Mouse (Mus musculus) bone marrow, adult 2 months (tissue): ENCODE measurements at regions not wholly inside any gene's neighbourhood (a gene's known extent, or its start where the extent isn't known, plus 50 kb on each side); places are given as distances from the start of the nearest gene placed in this dataset.

Experiments
- CTCF ChIP-seq: fragments of 200-500 bp; IDR thresholded peaks from 2 replicates; pipeline ENCODE4 v1.5.1; 2011; ENCODE audit warnings: low read length, control low read depth; ENCODE audit not compliant: control insufficient read depth, insufficient read depth
- POLR2A ChIP-seq: fragments of 200-500 bp; IDR thresholded peaks from 2 replicates; pipeline ENCODE4 v1.6.1; 2011; ENCODE audit warnings: low read depth, mild to moderate bottlenecking, control low read depth, low read length, borderline replicate concordance; ENCODE audit not compliant: control insufficient read depth

GRCm38 (mm10) chr2:137437741-137438140 is 321.3 kb upstream of the Jag1 start:
- TF ChIP-seq POLR2A (no peak), CTCF (no peak)
